Mouse (Mus musculus): Measurements from ENCODE around the gene Fbxl18. TPM values are rescaled to one million over a fixed set of nuclear protein-coding genes. Genes with fewer than 3 reads are reported as not detected.

Fbxl18 gene
- total and polyA plus RNA-seq, 3 experiments: 4.6 to 7.4 TPM; not detected in 1

DNA sequence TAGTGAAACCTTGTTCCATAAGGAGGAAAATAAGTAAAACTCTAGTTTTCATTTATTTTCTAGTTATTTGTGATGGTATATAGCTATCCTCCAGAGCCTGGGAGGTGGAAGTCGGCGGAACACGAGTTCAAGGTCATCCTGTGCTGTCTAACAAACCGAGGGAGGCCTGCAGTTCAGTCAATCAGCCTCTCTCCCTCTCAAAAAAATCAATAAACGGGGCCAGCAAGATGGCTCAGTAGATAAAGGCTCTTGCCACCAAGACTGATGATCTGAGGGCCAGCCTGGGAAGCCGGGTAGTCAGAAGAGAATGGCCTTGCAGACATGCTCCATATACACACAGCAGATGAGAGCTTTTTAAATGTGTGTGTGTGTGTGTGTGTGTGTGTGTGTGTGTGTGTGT lies 71.1 kb downstream of the Fbxl18 start:
- H3K4me3 ChIP-seq (ENCODE audit: control insufficient read depth in 1 of 2, insufficient read depth in 1 of 2, low read depth in 2 of 2, low read length in 2 of 2): no peak overlapping the region
- no peaks in the 10 kb centered on the region for H3K27me3 ChIP-seq (ENCODE audit: control insufficient read depth in 1 of 2, insufficient read depth in 2 of 2, low read length in 2 of 2)
- H3K79me2 ChIP-seq (ENCODE audit: control insufficient read depth, insufficient read depth, low read length, poor library complexity): no peaks in the 10 kb centered on the region
- TF ChIP-seq NRF1 (IDR thresholded peaks at IDR 0.05; ENCODE audit: insufficient read depth, low read depth, low read length, poor library complexity, severe bottlenecking): no peak
- TF ChIP-seq ZC3H11A (IDR thresholded peaks at IDR 0.05; ENCODE audit: low read depth, low read length): no peak
- no peak for TF ChIP-seq ELF1 (IDR thresholded peaks at IDR 0.05; ENCODE audit: low read depth, low read length)
- TF ChIP-seq MYC (IDR thresholded peaks at IDR 0.05; ENCODE audit: low read depth, low read length): no peak
- no peak for TF ChIP-seq POLR2AphosphoS5 (IDR thresholded peaks at IDR 0.05; ENCODE audit: borderline replicate concordance, low read depth, low read length)
- TF ChIP-seq CTCF (IDR thresholded peaks at IDR 0.05 in 2 of 3, conservative IDR thresholded peaks at IDR 0.05 in 1 of 3; ENCODE audit: control insufficient read depth in 1 of 3, insufficient read depth in 1 of 3, low read depth in 2 of 3, low read length in 3 of 3, poor library complexity in 1 of 3, severe bottlenecking in 1 of 3): no peak
- no peak for TF ChIP-seq UBTF (IDR thresholded peaks at IDR 0.05; ENCODE audit: borderline replicate concordance, insufficient read depth, low read depth, low read length)
- no peak for TF ChIP-seq MAFK (IDR thresholded peaks at IDR 0.05; ENCODE audit: borderline replicate concordance, low read depth, low read length)
- no peak for TF ChIP-seq SMC3 (IDR thresholded peaks at IDR 0.05; ENCODE audit: low read depth, low read length)
- no peak for TF ChIP-seq MAZ (IDR thresholded peaks at IDR 0.05; ENCODE audit: low read depth, low read length)
- no peak for TF ChIP-seq MAX (IDR thresholded peaks at IDR 0.05; ENCODE audit: low read length)
- TF ChIP-seq CHD1 (IDR thresholded peaks at IDR 0.05; ENCODE audit: low read depth, low read length): no peak
- TF ChIP-seq POLR2AphosphoS2 (IDR thresholded peaks at IDR 0.05; ENCODE audit: low read length): no peak
- TF ChIP-seq GABPA (IDR thresholded peaks at IDR 0.05; ENCODE audit: low read depth, low read length): no peak
- no peak for TF ChIP-seq GATA1 (IDR thresholded peaks at IDR 0.05; ENCODE audit: low read depth, low read length)
- no peaks in the 10 kb centered on the region for H3K4me1 ChIP-seq (ENCODE audit: control insufficient read depth in 1 of 2, insufficient read depth in 2 of 2, low read length in 2 of 2)
- no peaks in the 10 kb centered on the region for H3K9me3 ChIP-seq (replicated peaks; ENCODE audit: insufficient read depth, low read length)
- no peak overlapping the region for H3K9ac ChIP-seq (ENCODE audit: control insufficient read depth, low read depth, low read length, poor library complexity, severe bottlenecking)
- no peak for DNase-seq (ENCODE audit: low read depth, low spot score)
- H3K27ac ChIP-seq (ENCODE audit: control insufficient read depth, low read depth, low read length): no peak overlapping the region
- no peaks in the 10 kb centered on the region for H3K36me3 ChIP-seq (ENCODE audit: control insufficient read depth in 1 of 2, insufficient read depth in 2 of 2, low read length in 2 of 2)

DNA sequence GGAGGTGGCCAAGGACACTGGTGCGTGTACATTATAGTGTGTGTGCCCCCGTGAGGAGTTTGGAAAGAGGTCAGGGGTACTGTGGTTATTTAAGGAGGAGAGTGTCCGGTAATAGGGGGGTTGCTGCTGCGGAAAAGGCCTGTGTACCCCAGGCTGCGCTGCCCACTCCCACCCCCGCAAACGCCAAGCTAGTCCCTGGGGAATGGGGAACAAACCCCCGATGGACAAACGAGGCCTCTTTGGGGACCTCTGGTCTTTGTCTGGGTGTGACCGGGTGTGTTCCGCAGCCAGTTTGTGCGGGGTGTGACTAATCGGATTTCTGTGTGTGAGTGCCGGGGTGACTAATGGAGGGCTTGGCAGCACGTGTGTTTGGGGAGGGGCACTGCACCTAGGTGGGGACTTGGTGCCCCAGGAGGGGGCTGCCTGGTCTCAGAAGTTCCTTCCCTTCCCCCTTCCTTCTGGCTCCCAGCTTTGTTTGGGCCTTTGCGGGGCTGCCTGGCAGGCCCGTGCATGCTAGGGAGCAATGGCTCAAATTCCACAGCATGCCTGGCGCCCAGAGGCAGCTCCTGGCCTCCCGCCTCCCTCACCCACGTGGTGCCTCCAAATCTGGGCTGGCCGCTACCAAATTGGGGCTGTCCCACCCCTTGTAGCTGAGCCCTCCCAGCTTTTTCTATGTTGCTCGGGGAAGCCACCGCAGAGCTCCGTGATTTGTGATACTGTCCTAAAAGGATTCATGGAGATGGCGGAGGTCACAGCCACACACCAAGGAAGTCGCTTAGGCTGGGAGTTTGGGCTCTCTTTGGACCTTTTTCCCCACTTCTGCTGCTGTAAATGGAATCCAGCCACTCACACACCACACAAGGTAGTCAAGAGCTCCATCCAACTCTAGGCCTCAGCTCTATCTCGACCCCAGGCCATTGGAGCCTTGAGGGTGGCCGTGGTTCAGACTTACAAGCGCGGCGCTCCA lies 71.8 kb downstream of the Fbxl18 start:
- TF ChIP-seq RAD21 (IDR thresholded peaks at IDR 0.05; ENCODE audit: low read depth, low read length) (no peak), NELFE (IDR thresholded peaks at IDR 0.05; ENCODE audit: low read depth, low read length) (no peak), RCOR1 (IDR thresholded peaks at IDR 0.05; ENCODE audit: low read depth, low read length) (no peak), CHD2 (IDR thresholded peaks at IDR 0.05; ENCODE audit: low read length) (no peak), ZMIZ1 (IDR thresholded peaks at IDR 0.05; ENCODE audit: low read depth, low read length) (no peak), ETS1 (IDR thresholded peaks at IDR 0.05; ENCODE audit: low read depth, low read length) (no peak), ELF1 (IDR thresholded peaks at IDR 0.05; ENCODE audit: low read depth, low read length) (no peak), UBTF (IDR thresholded peaks at IDR 0.05; ENCODE audit: borderline replicate concordance, insufficient read depth, low read depth, low read length) (no peak), TBP (IDR thresholded peaks at IDR 0.05; ENCODE audit: low read depth, low read length) (no peak), POLR2AphosphoS5 (IDR thresholded peaks at IDR 0.05; ENCODE audit: borderline replicate concordance, low read depth, low read length) (no peak), POLR2A (IDR thresholded peaks at IDR 0.05; ENCODE audit: control insufficient read depth in 1 of 2, insufficient read depth in 1 of 2, low read depth in 1 of 2, low read length in 2 of 2, poor library complexity in 1 of 2) (no peak), GATA1 (IDR thresholded peaks at IDR 0.05; ENCODE audit: low read depth, low read length) (no peak), MAZ (IDR thresholded peaks at IDR 0.05; ENCODE audit: low read depth, low read length) (no peak), MAX (IDR thresholded peaks at IDR 0.05; ENCODE audit: low read length) (no peak), USF2 (IDR thresholded peaks at IDR 0.05; ENCODE audit: borderline replicate concordance in 1 of 2, insufficient read depth in 1 of 2, low read depth in 1 of 2, low read length in 2 of 2) (no peak), E2F4 (IDR thresholded peaks at IDR 0.05; ENCODE audit: borderline replicate concordance, low read depth, low read length) (no peak)
- DNase-seq (ENCODE audit: low read depth, low spot score): no peak
- Histone ChIP-seq H3K4me3 (ENCODE audit: control insufficient read depth in 1 of 2, insufficient read depth in 1 of 2, low read depth in 2 of 2, low read length in 2 of 2) (no peak overlapping the region), H3K4me1 (ENCODE audit: control insufficient read depth in 1 of 2, insufficient read depth in 2 of 2, low read length in 2 of 2) (no peaks in the 10 kb centered on the region), H3K9ac (ENCODE audit: control insufficient read depth, low read depth, low read length, poor library complexity, severe bottlenecking) (no peak overlapping the region), H3K9me3 (replicated peaks; ENCODE audit: insufficient read depth, low read length) (no peaks in the 10 kb centered on the region), H3K79me2 (ENCODE audit: control insufficient read depth, insufficient read depth, low read length, poor library complexity) (no peaks in the 10 kb centered on the region), H3K36me3 (ENCODE audit: control insufficient read depth in 1 of 2, insufficient read depth in 2 of 2, low read length in 2 of 2) (no peaks in the 10 kb centered on the region), H3K27me3 (ENCODE audit: control insufficient read depth in 1 of 2, insufficient read depth in 2 of 2, low read length in 2 of 2) (no peaks in the 10 kb centered on the region), H3K27ac (ENCODE audit: control insufficient read depth, low read depth, low read length) (no peak overlapping the region)
